Mouse (Mus musculus) hindbrain, embryonic 15.5 days (tissue): Measurements from ENCODE around the gene Cmtm2a. TPM values are rescaled to one million over a fixed set of nuclear protein-coding genes. Genes with fewer than 3 reads are reported as not detected.
"Not testable (repeated sequence)": the region's sequence is repeated elsewhere in the genome, so short reads cannot be mapped to it uniquely, and the experiment has no call there.

ENCODE experiments used
- ATAC-seq: fragments of 200-750 bp; cut with Nextera tagmentation; 2 replicates; pipeline ENCODE4 v1.8.0; 2017; ENCODE audit warnings: low read depth, moderate number of reproducible peaks, moderate TSS enrichment; ENCODE audit not compliant: low FRiP score
- H3K27ac ChIP-seq: fragments of 300-500 bp; sonication (generic); replicated peaks from 2 replicates; pipeline ENCODE4 v1.5.1; 2015; ENCODE audit warnings: mild to moderate bottlenecking, inconsistent platforms
- H3K27me3 ChIP-seq: fragments of 300-500 bp; sonication (generic); 2 replicates; pipeline ENCODE4 v1.6.1; 2015; ENCODE audit warnings: control low read depth, inconsistent platforms
- H3K36me3 ChIP-seq: fragments of 300-500 bp; sonication (generic); 2 replicates; pipeline ENCODE4 v1.6.1; 2015; ENCODE audit warnings: control low read depth, inconsistent platforms
- H3K4me1 ChIP-seq: fragments of 300-500 bp; sonication (generic); replicated peaks from 2 replicates; pipeline ENCODE4 v1.6.1; 2015; ENCODE audit warnings: control low read depth, inconsistent platforms
- H3K4me2 ChIP-seq: fragments of 300-500 bp; sonication (generic); 2 replicates; pipeline ENCODE4 v1.6.1; 2015; ENCODE audit warnings: moderate library complexity, mild to moderate bottlenecking, inconsistent platforms
- H3K4me3 ChIP-seq: fragments of 300-500 bp; sonication (generic); 2 replicates; pipeline ENCODE4 v1.5.1; 2015; ENCODE audit warnings: mild to moderate bottlenecking, inconsistent platforms
- H3K9ac ChIP-seq: fragments of 300-500 bp; sonication (generic); 2 replicates; pipeline ENCODE4 v1.6.1; 2015; ENCODE audit warnings: inconsistent platforms
- H3K9me3 ChIP-seq: fragments of 300-500 bp; sonication (generic); 2 replicates; pipeline ENCODE4 v1.6.1; 2016; ENCODE audit warnings: control low read depth, inconsistent platforms
- WGBS: fragments of 180-500 bp; shearing (Covaris S2); methylation state at CpG from one replicate; pipeline ENCODE4 v1.1.7; 2015; 5-methylcytosine and 5-hydroxymethylcytosine counted together
- polyA plus RNA-seq: library from polyadenylated mRNA; unstranded; fragments of >200 nt; fragmentation: Nextera tagmentation; extraction: Ambion mirVana; gene quantifications from 2 replicates; pipeline ENCODE4 v1.2.1, GENCODE M21; 2015

Gene Cmtm2a
- polyA plus RNA-seq, 1 experiment from 2014 or later = not detected

GRCm38 (mm10) chr8:104268368-104268767 lies 24.6 kb downstream of the Cmtm2a start:
- no peaks in the 10 kb centered on the region for H3K4me1 ChIP-seq
- H3K4me2 ChIP-seq = no peak overlapping the region
- H3K9ac ChIP-seq = no peak overlapping the region
- H3K27me3 ChIP-seq = no peaks in the 10 kb centered on the region
- H3K27ac ChIP-seq = no peak overlapping the region
- peaks cover 4% of the 10 kb centered on the region; the same call in 1 of the 2 replicates for H3K36me3 ChIP-seq
- no peak for ATAC-seq
- H3K4me3 ChIP-seq = no peak overlapping the region
- H3K9me3 ChIP-seq = no peaks in the 10 kb centered on the region

- not testable (repeated sequence) for H3K9me3 ChIP-seq, H3K9ac ChIP-seq, H3K27ac ChIP-seq, H3K4me1 ChIP-seq, H3K27me3 ChIP-seq, H3K36me3 ChIP-seq, H3K4me3 ChIP-seq, ATAC-seq, H3K4me2 ChIP-seq
- whole genome bisulfite sequencing = 95% methylated on average over 22 of the region's 22 CpGs
These were observed 28.6 kb downstream of the Cmtm2a start for GRCm38 (mm10) chr8:104264271-104264935.

- ATAC-seq, H3K4me3 ChIP-seq: not testable (repeated sequence)
- WGBS = 94% methylated on average over 5 of the region's 5 CpGs
These were observed 31.2 kb downstream of the Cmtm2a start for GRCm38 (mm10) chr8:104261802-104262201.

GRCm38 (mm10) chr8:104253016-104253415 lies 40.0 kb downstream of the Cmtm2a start:
- Histone ChIP-seq H3K27me3 (no peaks in the 10 kb centered on the region), H3K4me2 (no peak overlapping the region), H3K4me1 (peaks cover 15% of the 10 kb centered on the region), H3K36me3 (peaks cover 8% of the 10 kb centered on the region), H3K9me3 (peaks cover 3% of the 10 kb centered on the region; the same call in 1 of the 2 replicates), H3K9ac (no peak overlapping the region), H3K27ac (no peak overlapping the region), H3K4me3 (no peak overlapping the region)
- WGBS = 89% methylated on average over 3 of the region's 3 CpGs
- no peak for ATAC-seq

More at GRCm38 (mm10) chr8:104261802-104262201, 31.2 kb downstream of the Cmtm2a start:
- peaks cover 27% of the 10 kb centered on the region for H3K36me3 ChIP-seq
- H3K4me1 ChIP-seq, H3K9ac ChIP-seq, H3K27me3 ChIP-seq, H3K27ac ChIP-seq, H3K4me2 ChIP-seq, H3K9me3 ChIP-seq: not testable (repeated sequence)

GRCm38 (mm10) chr8:104251461-104251860 lies 41.5 kb downstream of the Cmtm2a start:
- H3K4me2 ChIP-seq = peak overlapping the region; percentile 82
- no peak overlapping the region for H3K27ac ChIP-seq
- H3K9ac ChIP-seq = peak overlapping the region; percentile 62
- H3K4me3 ChIP-seq = peak overlapping the region; percentile 70
- 2% methylated on average over 7 of the region's 7 CpGs for WGBS
- H3K27me3 ChIP-seq = no peaks in the 10 kb centered on the region
- no peaks in the 10 kb centered on the region for H3K9me3 ChIP-seq
- H3K36me3 ChIP-seq = no peaks in the 10 kb centered on the region
- no peak for ATAC-seq
- peaks cover 31% of the 10 kb centered on the region for H3K4me1 ChIP-seq

GRCm38 (mm10) chr8:104250439-104251367 lies 42.3 kb downstream of the Cmtm2a start, which contains the start of gene Cklf:
Gene Cklf (plus strand): TSS chr8:104250861.
- Histone ChIP-seq H3K4me3 (peak within 1 kb of the TSS; percentile 70), H3K9ac (peak within 1 kb of the TSS; percentile 62), H3K27ac (peak within 1 kb of the TSS; percentile 76), H3K27me3 (no peaks in the 10 kb centered on the region), H3K4me2 (peak within 1 kb of the TSS; percentile 82), H3K36me3 (no peaks in the 10 kb centered on the region), H3K9me3 (no peaks in the 10 kb centered on the region), H3K4me1 (peaks cover 32% of the 10 kb centered on the region)
- WGBS = 4% methylated on average over 41 of the region's 41 CpGs
- ATAC-seq = peak; percentile 84

- H3K27ac ChIP-seq = no peak overlapping the region
- WGBS = 90% methylated on average over 7 of the region's 7 CpGs
- no peak for ATAC-seq
These were observed 43.5 kb downstream of the Cmtm2a start for GRCm38 (mm10) chr8:104249442-104249996.

GRCm38 (mm10) chr8:104248276-104248675 lies 44.7 kb downstream of the Cmtm2a start, which contains the start of gene Tk2:
Gene Tk2 (minus strand): TSS chr8:104248558.
- ATAC-seq = peak; percentile 94
- Histone ChIP-seq H3K27me3 (no peaks in the 10 kb centered on the region), H3K9me3 (no peaks in the 10 kb centered on the region), H3K4me3 (peak within 1 kb of the TSS; percentile 84), H3K4me1 (peaks cover 32% of the 10 kb centered on the region), H3K36me3 (0 out of 2 replicates have a peak, but pooled peaks cover 5% of the 10 kb centered on the region), H3K4me2 (peak within 1 kb of the TSS; percentile 86), H3K9ac (peak within 1 kb of the TSS; percentile 81), H3K27ac (peak within 1 kb of the TSS; percentile 72)
- under 1% methylated on average over 28 of the region's 28 CpGs for WGBS

More at GRCm38 (mm10) chr8:104249442-104249996, 43.5 kb downstream of the Cmtm2a start:
- Histone ChIP-seq H3K36me3 (0 out of 2 replicates have a peak, but pooled peaks cover 4% of the 10 kb centered on the region), H3K4me2 (no peak overlapping the region), H3K9ac (no peak overlapping the region), H3K4me3 (no peak overlapping the region), H3K27me3 (no peaks in the 10 kb centered on the region), H3K9me3 (no peaks in the 10 kb centered on the region), H3K4me1 (peaks cover 32% of the 10 kb centered on the region)

GRCm38 (mm10) chr8:104247908-104248275 lies 45.1 kb downstream of the Cmtm2a start:
- H3K4me2 ChIP-seq = peak overlapping the region; percentile 86
- H3K27me3 ChIP-seq = no peaks in the 10 kb centered on the region
- H3K9me3 ChIP-seq = no peaks in the 10 kb centered on the region
- ATAC-seq = no peak
- peak overlapping the region; percentile 72 for H3K27ac ChIP-seq
- H3K4me3 ChIP-seq = peak overlapping the region; percentile 84
- peak overlapping the region; percentile 81 for H3K9ac ChIP-seq
- H3K36me3 ChIP-seq = peaks cover 9% of the 10 kb centered on the region; the same call in 1 of the 2 replicates
- 5% methylated on average over 11 of the region's 11 CpGs for WGBS
- H3K4me1 ChIP-seq = peaks cover 32% of the 10 kb centered on the region

GRCm38 (mm10) chr8:104247054-104247907 lies 45.7 kb downstream of the Cmtm2a start:
- ATAC-seq = no peak
- Histone ChIP-seq H3K36me3 (peaks cover 15% of the 10 kb centered on the region), H3K27ac (no peak overlapping the region), H3K4me3 (peak overlapping the region; percentile 84), H3K4me1 (peaks cover 32% of the 10 kb centered on the region), H3K9ac (peak overlapping the region; percentile 81), H3K4me2 (peak overlapping the region; percentile 86), H3K27me3 (no peaks in the 10 kb centered on the region), H3K9me3 (no peaks in the 10 kb centered on the region)
- WGBS = 76% methylated on average over 22 of the region's 22 CpGs

- Histone ChIP-seq H3K27me3 (no peaks in the 10 kb centered on the region), H3K9ac (no peak overlapping the region), H3K9me3 (no peaks in the 10 kb centered on the region), H3K4me2 (no peak overlapping the region), H3K4me3 (no peak overlapping the region), H3K36me3 (peaks cover 21% of the 10 kb centered on the region), H3K27ac (no peak overlapping the region), H3K4me1 (peaks cover 27% of the 10 kb centered on the region)
- ATAC-seq = no peak
- whole genome bisulfite sequencing = 88% methylated on average over 4 of the region's 4 CpGs
These were observed 46.4 kb downstream of the Cmtm2a start for GRCm38 (mm10) chr8:104246621-104247020.
